Mouse (Mus musculus) left cerebral cortex, postnatal 4 days (tissue): ENCODE results near the gene Ints1. TPM values are rescaled to one million over a fixed set of nuclear protein-coding genes. Genes with fewer than 3 reads are reported as not detected.
A peak's percentile ranks its signal among the peaks of the same experiment; 100 is the strongest.

Source experiments
- DNase-seq: peaks from one replicate; pipeline ENCODE4 v3.0.0-alpha.2; 2022
- intact Hi-C: fragments of 180-260 bp; cut with DNase I; formaldehyde crosslinking; loops from one replicate; pipeline ENCODE4 v1.15.1; 2025
- microRNA-seq: library from miRNA; unstranded; fragments of <30 nt; microRNA quantifications from one replicate; pipeline ENCODE4 v1.2.0, GENCODE M21; 2022
- total RNA-seq, 2 experiments: library from RNA; stranded (reverse); gene quantifications; 2 replicates each; pipeline ENCODE4 v1.2.3; 2021

Gene Ints1
- total RNA-seq, 2 experiments from 2014 or later = 93.1 to 108 TPM

GRCm38 (mm10) chr5:139723113-139723512 is 52.4 kb downstream of the Ints1 start:
- intact Hi-C loops = no loop called here
- DNase-seq = no peak

GRCm38 (mm10) chr5:139722709-139723108 is 52.8 kb downstream of the Ints1 start:
- no peak for DNase-seq
- intact Hi-C loops = no loop called here

GRCm38 (mm10) chr5:139718949-139719348 is 56.5 kb downstream of the Ints1 start:
- intact Hi-C loops = no loop called here
- no peak for DNase-seq

DNA sequence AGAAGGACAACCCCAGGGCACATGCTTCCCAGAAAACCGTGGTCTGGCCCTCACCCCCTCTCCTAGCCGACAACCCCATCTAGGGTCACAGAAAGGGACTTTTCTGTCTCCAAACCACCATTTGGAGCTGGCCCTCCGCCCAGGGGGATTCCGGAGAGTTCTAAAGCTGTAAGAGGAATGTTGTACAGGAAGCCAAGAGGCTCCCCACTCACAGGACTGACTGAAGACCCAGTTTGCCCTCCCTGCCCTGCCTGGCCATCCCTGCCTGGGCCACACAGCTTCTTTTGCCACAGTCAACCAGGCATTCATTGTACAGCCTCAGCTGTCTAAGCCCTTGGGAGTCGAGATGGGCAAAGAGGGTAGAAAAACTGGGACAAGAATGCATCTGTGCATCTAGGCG is 56.9 kb downstream of the Ints1 start:
- intact Hi-C loops = no loop called here
- no peak for DNase-seq

GRCm38 (mm10) chr5:139717723-139718122 is 57.8 kb downstream of the Ints1 start:
- peak; percentile 61 for DNase-seq
- intact Hi-C loops = no loop called here

GRCm38 (mm10) chr5:139706496-139706895 is 69.0 kb downstream of the Ints1 start:
- peak; percentile 55 for DNase-seq
- intact Hi-C loops = no loop called here

DNA sequence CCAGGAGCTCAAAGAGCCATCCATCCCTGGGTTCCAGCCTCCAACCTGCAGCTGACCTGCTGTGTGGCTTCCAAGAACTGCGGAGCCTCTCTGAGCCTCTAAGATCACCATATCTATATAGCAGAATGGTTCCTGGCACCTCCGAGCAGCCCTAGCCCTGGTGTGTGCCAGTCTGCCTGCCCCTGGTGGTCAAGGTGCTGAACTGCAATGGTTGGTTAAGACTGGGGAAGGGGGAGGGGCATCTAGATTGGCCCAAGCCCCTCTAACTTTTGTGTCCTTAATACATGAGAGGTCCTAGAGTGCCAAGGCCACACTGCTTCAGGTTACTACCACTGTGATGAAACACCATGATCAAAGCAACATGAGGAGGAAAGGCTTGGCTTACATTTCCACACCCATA is 72.6 kb downstream of the Ints1 start:
- intact Hi-C loops = no loop called here
- DNase-seq = peak; percentile 53

GRCm38 (mm10) chr5:139702236-139702635 is 73.2 kb downstream of the Ints1 start:
- intact Hi-C loops = no loop called here
- no peak for DNase-seq

Small RNAs within 50 kb of the gene (microRNA-seq; reads per million reads assigned to microRNA genes)
- 0.90 reads per million for gene Mir7037

Other genes starting within 250 kb of the Ints1 start
- gene Uncx, start 232.2 kb downstream of the Ints1 start, total RNA-seq = under 1 TPM in 1 of 2 experiments, not detected in 1; 0.64 TPM
- gene Micall2, start 39.3 kb downstream of the Ints1 start, total RNA-seq = 10 to 100 TPM; 11.4 to 11.5 TPM
- gene Mafk, start 15.8 kb upstream of the Ints1 start, total RNA-seq = 10 to 100 TPM in 1 of 2 experiments, 1 to 10 TPM in 1; 8.4 to 11.1 TPM
- under 1 TPM; 0.08 to 0.54 TPM for gene Tmem184a, start 44.2 kb upstream of the Ints1 start, total RNA-seq
- gene Gm26938, start 50.7 kb upstream of the Ints1 start, total RNA-seq = not detected
- 10 to 100 TPM; 26.0 to 27.4 TPM for gene Psmg3, start 51.2 kb upstream of the Ints1 start, total RNA-seq
- gene Elfn1, start 132.3 kb upstream of the Ints1 start, total RNA-seq = 10 to 100 TPM; 33.5 to 37.2 TPM